ENCODE assay signal across 8 mouse cellular contexts in genomic region chr7:82811140-82811851, GRCm38 (mm10). TPM values are rescaled to one million over a fixed set of nuclear protein-coding genes. Genes with fewer than 3 reads are reported as not detected.
DNase-seq lines count a peak whose midpoint lies in the region; ATAC-seq and TF ChIP-seq lines count a peak whose summit lies in the region.
"Had no signal": no experiment of that assay in that cellular context is flagged by ENCODE, and none has a peak within 500 bp of the region (broad histone marks: within the 10 kb centered on the region; RNA-seq: fewer than 3 reads in every experiment).

No protein-coding gene starts in this region.

- TF ChIP-seq CTCF in E14TG2a.4 (conservative IDR thresholded peaks at IDR 0.05; ENCODE audit: low read length): no peak

- peak overlapping the region; percentile 49 for H3K4me2 ChIP-seq in hindbrain, embryonic 13.5 days
- peak overlapping the region; percentile 33 for H3K4me2 ChIP-seq in midbrain, embryonic 11.5 days

- H3K4me1 ChIP-seq in E14TG2a.4 (replicated peaks; ENCODE audit: low read depth, low read length): peaks cover 58% of the 10 kb centered on the region
- peaks cover 17% of the 10 kb centered on the region for H3K4me1 ChIP-seq in hindbrain, embryonic 13.5 days (replicated peaks)
- peaks cover 5% of the 10 kb centered on the region for H3K4me1 ChIP-seq in midbrain, embryonic 11.5 days (ENCODE audit: control insufficient read depth, insufficient read depth, low read length)

- no peaks in the 10 kb centered on the region for H3K9me3 ChIP-seq in E14TG2a.4 (ENCODE audit: low read length)
- no peaks in the 10 kb centered on the region for H3K9me3 ChIP-seq in hindbrain, embryonic 13.5 days
- H3K9me3 ChIP-seq in midbrain, embryonic 11.5 days (ENCODE audit: control insufficient read depth, low read length): no peaks in the 10 kb centered on the region

- peak overlapping the region; percentile 10; the same call in 1 of the 2 replicates for H3K9ac ChIP-seq in hindbrain, embryonic 13.5 days
- 0 out of 2 replicates have a peak overlapping the region, but pooled peaks have one; percentile 20 for H3K9ac ChIP-seq in midbrain, embryonic 11.5 days (ENCODE audit: low read length)

- 13% methylated on average over 19 of the region's 19 CpGs for WGBS in hindbrain, embryonic 13.5 days
- 20% methylated on average over 19 of the region's 19 CpGs for WGBS in midbrain, embryonic 11.5 days

- no peaks in the 10 kb centered on the region for H3K36me3 ChIP-seq in E14TG2a.4 (ENCODE audit: insufficient read depth, low read length)
- H3K36me3 ChIP-seq in hindbrain, embryonic 13.5 days: no peaks in the 10 kb centered on the region
- H3K36me3 ChIP-seq in midbrain, embryonic 11.5 days (ENCODE audit: control insufficient read depth, insufficient read depth, low read length): no peaks in the 10 kb centered on the region

- peak; percentile 73 for DNase-seq in embryo, embryonic 11 days
- peak; percentile 89 for DNase-seq in midbrain, embryonic 11.5 days (ENCODE audit: low spot score, missing footprints)
- DNase-seq in cerebellum, adult 11-12 months: no peak
- no peak for DNase-seq in layer of hippocampus, postnatal 25 days (ENCODE audit: extremely low spot score in 1 of 2, low spot score in 1 of 2)
- no peak for DNase-seq in frontal cortex, postnatal 10 days (ENCODE audit: low spot score in 2 of 2)

- peak overlapping the region; percentile 14 for H3K27ac ChIP-seq in hindbrain, embryonic 13.5 days
- no peak overlapping the region for H3K27ac ChIP-seq in midbrain, embryonic 11.5 days (ENCODE audit: low read depth, low read length)

- H3K27me3 ChIP-seq in E14TG2a.4 (ENCODE audit: insufficient read depth, low read length): peaks cover 6% of the 10 kb centered on the region; the same call in 1 of the 2 replicates
- no peaks in the 10 kb centered on the region for H3K27me3 ChIP-seq in hindbrain, embryonic 13.5 days
- H3K27me3 ChIP-seq in midbrain, embryonic 11.5 days (ENCODE audit: control insufficient read depth, insufficient read depth, low read length): no peaks in the 10 kb centered on the region

- peak overlapping the region; percentile 45; the same call in 1 of the 2 replicates for H3K4me3 ChIP-seq in E14TG2a.4 (replicated peaks; ENCODE audit: low read length)
- peak overlapping the region; percentile 18 for H3K4me3 ChIP-seq in hindbrain, embryonic 13.5 days
- no peak overlapping the region for H3K4me3 ChIP-seq in midbrain, embryonic 11.5 days (ENCODE audit: low read depth, low read length)
- H3K4me3 ChIP-seq: erythroblast, embryonic 14.5 days had no signal

- peak; percentile 70 for ATAC-seq in hindbrain, embryonic 13.5 days (ENCODE audit: low FRiP score)
- ATAC-seq in midbrain, embryonic 11.5 days (ENCODE audit: low FRiP score): peak; percentile 68

RNA-seq across cellular contexts. Expression of gene Mex3b, which starts 55.8 kb away (rescaled TPM):
- polyA plus RNA-seq in hindbrain, embryonic 13.5 days (2015; fragmentation: Nextera tagmentation; extraction: Ambion mirVana): 35.1 and 37.5 TPM in 2 replicates
- polyA plus RNA-seq in midbrain, embryonic 11.5 days (2014; fragmentation: Nextera tagmentation; extraction: Ambion mirVana): 31.6 and 35.5 TPM in 2 replicates
- 10 to 100 TPM; 25.8 to 29.3 TPM for total RNA-seq in layer of hippocampus, postnatal 25 days (2021)

Comparison
In these comparisons a context has a peak if more than half of its experiments do, and no peak if none do; other contexts are left out.
1. DNase-seq: peak in embryo, embryonic 11 days (single experiment) and midbrain, embryonic 11.5 days (single experiment); none in cerebellum, adult 11-12 months (single experiment), layer of hippocampus, postnatal 25 days (0 of 2) and frontal cortex, postnatal 10 days (0 of 2).